Comparison of ENCODE assay signal across 8 mouse cellular contexts in the genomic region with DNA sequence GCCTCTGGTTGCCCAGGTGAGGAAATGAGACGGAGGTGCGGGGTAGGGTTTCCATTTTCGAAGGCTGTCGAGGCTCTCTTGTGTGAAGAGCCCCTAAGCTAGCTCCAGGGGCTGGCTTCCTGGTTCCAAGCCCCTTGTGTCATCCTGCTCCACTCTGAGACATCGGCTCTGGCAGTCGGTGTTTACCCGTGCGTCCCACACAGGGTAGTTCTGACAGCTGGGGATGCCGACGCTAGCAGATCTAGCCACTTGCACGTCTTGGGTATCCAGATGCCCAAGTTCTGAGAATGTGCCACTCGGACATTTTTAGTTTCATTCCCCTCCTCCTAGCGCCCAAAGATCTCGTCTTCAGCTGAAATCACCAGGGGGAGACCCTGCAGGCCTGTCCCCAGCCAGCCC. TPM values are rescaled to one million over a fixed set of nuclear protein-coding genes. Genes with fewer than 3 reads are reported as not detected.
DNase-seq lines count a peak whose midpoint lies in the region; ATAC-seq and TF ChIP-seq lines count a peak whose summit lies in the region.
"Had no signal": no experiment of that assay in that cellular context is flagged by ENCODE, and none has a peak within 500 bp of the region (broad histone marks: within the 10 kb centered on the region; RNA-seq: fewer than 3 reads in every experiment).

No protein-coding gene starts in this region.

- peak; percentile 28 for ATAC-seq in forebrain, postnatal 0 days
- no peak for ATAC-seq in liver, embryonic 14.5 days (ENCODE audit: insufficient read depth)
- no peak for ATAC-seq in stomach, embryonic 16.5 days (ENCODE audit: insufficient read depth, low FRiP score)

- H3K9ac ChIP-seq in forebrain, postnatal 0 days: peak overlapping the region; percentile 99
- H3K9ac ChIP-seq in liver, embryonic 14.5 days (replicated peaks): no peak overlapping the region
- H3K9ac ChIP-seq in stomach, embryonic 16.5 days (ENCODE audit: low read length): no peak overlapping the region

- peaks cover 15% of the 10 kb centered on the region for H3K36me3 ChIP-seq in forebrain, postnatal 0 days (ENCODE audit: insufficient read depth)
- no peaks in the 10 kb centered on the region for H3K36me3 ChIP-seq in liver, embryonic 14.5 days (replicated peaks; ENCODE audit: control insufficient read depth, insufficient read depth, low read depth)
- H3K36me3 ChIP-seq in stomach, embryonic 16.5 days (ENCODE audit: control insufficient read depth, insufficient read depth, low read length): no peaks in the 10 kb centered on the region

- H3K4me3 ChIP-seq in forebrain, postnatal 0 days (ENCODE audit: low read depth, low read length): peak overlapping the region; percentile 86
- peak overlapping the region in 1 of 2 experiments; percentile 60; a peak in 1 of 4 replicates for H3K4me3 ChIP-seq in liver, embryonic 14.5 days (ENCODE audit: insufficient read depth in 1 of 2, low read depth in 2 of 2, low read length in 2 of 2)
- peak overlapping the region; percentile 61 for H3K4me3 ChIP-seq in stomach, embryonic 16.5 days (replicated peaks; ENCODE audit: low read length)

- peak overlapping the region; percentile 70 for H3K4me2 ChIP-seq in forebrain, postnatal 0 days (ENCODE audit: low read depth)
- H3K4me2 ChIP-seq in liver, embryonic 14.5 days (ENCODE audit: low read depth): peak overlapping the region; percentile 98
- peak overlapping the region; percentile 99 for H3K4me2 ChIP-seq in stomach, embryonic 16.5 days (ENCODE audit: low read depth, low read length)

- TF ChIP-seq EP300 in liver, embryonic 14.5 days (IDR thresholded peaks at IDR 0.05; ENCODE audit: low read depth): no peak

- peak overlapping the region; percentile 95 for H3K27ac ChIP-seq in forebrain, postnatal 0 days (ENCODE audit: low read depth, low read length)
- no peak overlapping the region for H3K27ac ChIP-seq in liver, embryonic 14.5 days
- H3K27ac ChIP-seq in stomach, embryonic 16.5 days (ENCODE audit: low read length): no peak overlapping the region

- no peaks in the 10 kb centered on the region for H3K9me3 ChIP-seq in forebrain, postnatal 0 days (ENCODE audit: low read length)
- H3K9me3 ChIP-seq in liver, embryonic 14.5 days (ENCODE audit: control insufficient read depth, low read length): no peaks in the 10 kb centered on the region
- no peaks in the 10 kb centered on the region for H3K9me3 ChIP-seq in stomach, embryonic 16.5 days (replicated peaks; ENCODE audit: control insufficient read depth, low read length)

- TF ChIP-seq CTCF in forebrain, postnatal 0 days (IDR thresholded peaks at IDR 0.05; ENCODE audit: low read depth): no peak
- TF ChIP-seq CTCF in liver, embryonic 14.5 days (IDR thresholded peaks at IDR 0.05; ENCODE audit: low read depth): no peak

- peak; percentile 21 for DNase-seq in retina, postnatal 1 day
- no peak for DNase-seq in retina, embryonic 14.5 days (ENCODE audit: low spot score)
- DNase-seq in forebrain, postnatal 0 days: peak; percentile 72
- DNase-seq in liver, embryonic 14.5 days (ENCODE audit: low read depth in 3 of 3, low spot score in 3 of 3): no peak
- no peak for DNase-seq in gastrocnemius, adult 18-20 months (ENCODE audit: low spot score)
- no peak for DNase-seq in lung, adult 18-20 months

- WGBS in forebrain, postnatal 0 days: 13% methylated on average over 14 of the region's 14 CpGs
- WGBS in liver, embryonic 14.5 days (ENCODE audit: insufficient replicate concordance): 33% methylated on average over 14 of the region's 14 CpGs
- 31% methylated on average over 14 of the region's 14 CpGs for WGBS in stomach, embryonic 16.5 days

- peaks cover 29% of the 10 kb centered on the region for H3K27me3 ChIP-seq in forebrain, postnatal 0 days (ENCODE audit: insufficient read depth, low read length)
- peaks cover 48% of the 10 kb centered on the region for H3K27me3 ChIP-seq in liver, embryonic 14.5 days (ENCODE audit: control insufficient read depth, insufficient read depth, low read length)
- H3K27me3 ChIP-seq in stomach, embryonic 16.5 days (ENCODE audit: control insufficient read depth, insufficient read depth, low read length): peaks cover 29% of the 10 kb centered on the region

- peaks cover 12% of the 10 kb centered on the region for H3K4me1 ChIP-seq in forebrain, postnatal 0 days (ENCODE audit: insufficient read depth)
- peaks cover 5 to 9% of the 10 kb centered on the region in 2 experiments for H3K4me1 ChIP-seq in liver, embryonic 14.5 days (replicated peaks; ENCODE audit: control insufficient read depth in 2 of 2, insufficient read depth in 2 of 2, low read length in 1 of 2)
- peaks cover 6% of the 10 kb centered on the region for H3K4me1 ChIP-seq in stomach, embryonic 16.5 days (ENCODE audit: control insufficient read depth, insufficient read depth, low read length)

RNA-seq across cellular contexts. Expression of a gene that starts 1.0 kb away (rescaled TPM):
- total RNA-seq in forebrain, postnatal 0 days (2014; rRNA removed): 154 and 163 TPM in 2 replicates
- polyA plus RNA-seq in forebrain, postnatal 0 days (2015; fragmentation: Nextera tagmentation; extraction: Ambion mirVana): 126 and 136 TPM in 2 replicates
- polyA plus RNA-seq in liver, embryonic 14.5 days (2012; rRNA removed): 2.9 and 4.1 TPM in 2 replicates
- polyA plus RNA-seq in liver, embryonic 14.5 days (2014; fragmentation: Nextera tagmentation; extraction: Ambion mirVana): 2.6 and 3.0 TPM in 2 replicates
- polyA plus RNA-seq in stomach, embryonic 16.5 days (2015; fragmentation: Nextera tagmentation; extraction: Ambion mirVana): 14.8 and 21.7 TPM in 2 replicates
- total RNA-seq in gastrocnemius, adult 18-20 months (2021): 1,000 to 10,000 TPM; 1,025 to 1,102 TPM
- total RNA-seq: hematopoietic stem cell, adult 5-6 weeks had no signal

RNA-seq across cellular contexts. Expression of a gene that starts 3.5 kb away (rescaled TPM):
- 2.3 and 3.2 TPM in 2 replicates for total RNA-seq in forebrain, postnatal 0 days (2014; rRNA removed)
- 0.69 and 1.1 TPM in 2 replicates for polyA plus RNA-seq in forebrain, postnatal 0 days (2015; fragmentation: Nextera tagmentation; extraction: Ambion mirVana)
- polyA plus RNA-seq in liver, embryonic 14.5 days (2012; rRNA removed): 0.04 TPM in 1 of 2 replicates, not detected in the other
- polyA plus RNA-seq in liver, embryonic 14.5 days (2014; fragmentation: Nextera tagmentation; extraction: Ambion mirVana): not detected in 2 replicates
- 0.17 TPM in 1 of 2 replicates, not detected in the other for polyA plus RNA-seq in stomach, embryonic 16.5 days (2015; fragmentation: Nextera tagmentation; extraction: Ambion mirVana)
- total RNA-seq in gastrocnemius, adult 18-20 months (2021): under 1 TPM; 0.30 to 0.36 TPM
- total RNA-seq: hematopoietic stem cell, adult 5-6 weeks had no signal

RNA-seq across cellular contexts. Expression of a gene that starts 11.8 kb away (rescaled TPM):
- 40.6 and 45.9 TPM in 2 replicates for total RNA-seq in forebrain, postnatal 0 days (2014; rRNA removed)
- 30.0 and 30.6 TPM in 2 replicates for polyA plus RNA-seq in forebrain, postnatal 0 days (2015; fragmentation: Nextera tagmentation; extraction: Ambion mirVana)
- 35.3 and 39.9 TPM in 2 replicates for polyA plus RNA-seq in liver, embryonic 14.5 days (2012; rRNA removed)
- 25.5 and 31.0 TPM in 2 replicates for polyA plus RNA-seq in liver, embryonic 14.5 days (2014; fragmentation: Nextera tagmentation; extraction: Ambion mirVana)
- 77.8 and 85.6 TPM in 2 replicates for polyA plus RNA-seq in stomach, embryonic 16.5 days (2015; fragmentation: Nextera tagmentation; extraction: Ambion mirVana)
- total RNA-seq in gastrocnemius, adult 18-20 months (2021): 10 to 100 TPM; 11.6 to 22.2 TPM

RNA-seq across cellular contexts. Expression of a gene that starts 26.4 kb away (rescaled TPM):
- total RNA-seq in forebrain, postnatal 0 days (2014; rRNA removed): 1.6 and 5.1 TPM in 2 replicates
- polyA plus RNA-seq in forebrain, postnatal 0 days (2015; fragmentation: Nextera tagmentation; extraction: Ambion mirVana): 0.28 and 0.36 TPM in 2 replicates
- 0.03 and 0.04 TPM in 2 replicates for polyA plus RNA-seq in liver, embryonic 14.5 days (2012; rRNA removed)
- polyA plus RNA-seq in liver, embryonic 14.5 days (2014; fragmentation: Nextera tagmentation; extraction: Ambion mirVana): not detected in 2 replicates
- 0.25 and 0.27 TPM in 2 replicates for polyA plus RNA-seq in stomach, embryonic 16.5 days (2015; fragmentation: Nextera tagmentation; extraction: Ambion mirVana)
- 1 to 10 TPM in 1 of 2 experiments, under 1 TPM in 1; 0.57 to 2.5 TPM for total RNA-seq in gastrocnemius, adult 18-20 months (2021)

RNA-seq across cellular contexts. Expression of a gene that starts 55.3 kb away (rescaled TPM):
- 32.2 and 34.4 TPM in 2 replicates for total RNA-seq in forebrain, postnatal 0 days (2014; rRNA removed)
- 35.1 and 35.8 TPM in 2 replicates for polyA plus RNA-seq in forebrain, postnatal 0 days (2015; fragmentation: Nextera tagmentation; extraction: Ambion mirVana)
- 8.3 and 9.1 TPM in 2 replicates for polyA plus RNA-seq in liver, embryonic 14.5 days (2012; rRNA removed)
- polyA plus RNA-seq in liver, embryonic 14.5 days (2014; fragmentation: Nextera tagmentation; extraction: Ambion mirVana): 12.8 and 14.6 TPM in 2 replicates
- 33.0 and 34.5 TPM in 2 replicates for polyA plus RNA-seq in stomach, embryonic 16.5 days (2015; fragmentation: Nextera tagmentation; extraction: Ambion mirVana)
- 10 to 100 TPM; 41.3 to 47.1 TPM for total RNA-seq in gastrocnemius, adult 18-20 months (2021)

Comparison
In these comparisons a context has a peak if more than half of its experiments do, and no peak if none do; other contexts are left out.
1. DNase-seq: peak in retina, postnatal 1 day (single experiment) and forebrain, postnatal 0 days (single experiment); none in retina, embryonic 14.5 days (single experiment), liver, embryonic 14.5 days (0 of 3), gastrocnemius, adult 18-20 months (single experiment) and lung, adult 18-20 months (0 of 2).
2. Peak in every context shown above with its lines, with median percentiles within 50 percentile points of each other: H3K4me2 ChIP-seq.